Mouse (Mus musculus): ENCODE measurements around the gene Arhgef7. TPM values are rescaled to one million over a fixed set of nuclear protein-coding genes. Genes with fewer than 3 reads are reported as not detected.

Arhgef7 gene
- polyA plus RNA-seq, 1 experiment from 2014 or later, result 73.1 TPM

- H3K4me2 ChIP-seq (replicated peaks), result no peak overlapping the region
- no peaks in the 10 kb centered on the region for H3K9me3 ChIP-seq
- H3K36me3 ChIP-seq, result peaks cover 63% of the 10 kb centered on the region
- WGBS, result 62% methylated on average over 16 of the region's 16 CpGs
- H3K27ac ChIP-seq (replicated peaks), result peak overlapping the region; percentile 35
- peak; percentile 65 for ATAC-seq (ENCODE audit: low FRiP score, low read depth)
- peaks cover 16% of the 10 kb centered on the region for H3K4me1 ChIP-seq
- H3K27me3 ChIP-seq, result no peaks in the 10 kb centered on the region
- no peak overlapping the region for H3K4me3 ChIP-seq
- H3K9ac ChIP-seq (replicated peaks), result no peak overlapping the region
Measured at GRCm38 (mm10) chr8:11830214-11831046, 102.9 kb downstream of the Arhgef7 start.

- Histone ChIP-seq H3K9ac (replicated peaks) (no peak overlapping the region), H3K4me1 (peaks cover 16% of the 10 kb centered on the region), H3K4me2 (replicated peaks) (no peak overlapping the region), H3K9me3 (no peaks in the 10 kb centered on the region), H3K36me3 (peaks cover 60% of the 10 kb centered on the region), H3K4me3 (no peak overlapping the region), H3K27me3 (no peaks in the 10 kb centered on the region), H3K27ac (replicated peaks) (no peak overlapping the region)
- no peak for ATAC-seq (ENCODE audit: low FRiP score, low read depth)
- WGBS, result 96% methylated on average over 10 of the region's 10 CpGs
Measured at GRCm38 (mm10) chr8:11831174-11831573, 103.7 kb downstream of the Arhgef7 start.

- no peak for ATAC-seq (ENCODE audit: low FRiP score, low read depth)
- H3K27ac ChIP-seq (replicated peaks), result no peak overlapping the region
- H3K4me3 ChIP-seq, result no peak overlapping the region
- WGBS, result 90% methylated on average over 5 of the region's 5 CpGs
- no peaks in the 10 kb centered on the region for H3K27me3 ChIP-seq
- no peaks in the 10 kb centered on the region for H3K9me3 ChIP-seq
- H3K36me3 ChIP-seq, result peaks cover 59% of the 10 kb centered on the region
- H3K4me1 ChIP-seq, result peaks cover 16% of the 10 kb centered on the region
- H3K9ac ChIP-seq (replicated peaks), result no peak overlapping the region
- no peak overlapping the region for H3K4me2 ChIP-seq (replicated peaks)
Measured at GRCm38 (mm10) chr8:11831939-11832338, 104.4 kb downstream of the Arhgef7 start.

- Histone ChIP-seq H3K4me2 (replicated peaks) (no peak overlapping the region), H3K4me3 (no peak overlapping the region), H3K36me3 (peaks cover 51% of the 10 kb centered on the region), H3K9ac (replicated peaks) (no peak overlapping the region), H3K27ac (replicated peaks) (no peak overlapping the region), H3K9me3 (no peaks in the 10 kb centered on the region), H3K27me3 (no peaks in the 10 kb centered on the region), H3K4me1 (peaks cover 16% of the 10 kb centered on the region)
- WGBS, result 96% methylated on average over 4 of the region's 4 CpGs
- ATAC-seq (ENCODE audit: low FRiP score, low read depth), result no peak
Measured at GRCm38 (mm10) chr8:11833157-11833556, 105.6 kb downstream of the Arhgef7 start.

GRCm38 (mm10) chr8:11834200-11834599 is 106.7 kb downstream of the Arhgef7 start:
- Histone ChIP-seq H3K4me2 (replicated peaks) (no peak overlapping the region), H3K4me1 (peaks cover 15% of the 10 kb centered on the region), H3K4me3 (no peak overlapping the region), H3K27me3 (no peaks in the 10 kb centered on the region), H3K9me3 (no peaks in the 10 kb centered on the region), H3K27ac (replicated peaks) (no peak overlapping the region), H3K36me3 (peaks cover 50% of the 10 kb centered on the region), H3K9ac (replicated peaks) (no peak overlapping the region)
- no peak for ATAC-seq (ENCODE audit: low FRiP score, low read depth)
- 91% methylated on average over 5 of the region's 5 CpGs for WGBS

GRCm38 (mm10) chr8:11834691-11835090 is 107.2 kb downstream of the Arhgef7 start:
- Histone ChIP-seq H3K9me3 (no peaks in the 10 kb centered on the region), H3K9ac (replicated peaks) (no peak overlapping the region), H3K4me3 (no peak overlapping the region), H3K4me2 (replicated peaks) (no peak overlapping the region), H3K36me3 (peaks cover 50% of the 10 kb centered on the region), H3K4me1 (peaks cover 10% of the 10 kb centered on the region), H3K27me3 (no peaks in the 10 kb centered on the region), H3K27ac (replicated peaks) (no peak overlapping the region)
- no peak for ATAC-seq (ENCODE audit: low FRiP score, low read depth)
- 93% methylated on average over 16 of the region's 16 CpGs for WGBS

- H3K4me2 ChIP-seq (replicated peaks), result no peak within 1 kb of the TSS
- H3K9ac ChIP-seq (replicated peaks), result no peak within 1 kb of the TSS
- H3K27ac ChIP-seq (replicated peaks), result no peak within 1 kb of the TSS; the same call in 1 of the 2 replicates
- peaks cover 13% of the 10 kb centered on the region for H3K4me1 ChIP-seq
- WGBS, result 90% methylated on average over 5 of the region's 5 CpGs
- no peak for ATAC-seq (ENCODE audit: low FRiP score, low read depth)
- no peaks in the 10 kb centered on the region for H3K27me3 ChIP-seq
- H3K36me3 ChIP-seq, result peaks cover 15% of the 10 kb centered on the region
- H3K4me3 ChIP-seq, result no peak within 1 kb of the TSS
- H3K9me3 ChIP-seq, result no peaks in the 10 kb centered on the region
Measured at GRCm38 (mm10) chr8:11840174-11840573, 112.7 kb downstream of the Arhgef7 start, which contains the start of gene Tex29. Tex29 (plus strand) TSS chr8:11840474.

- Histone ChIP-seq H3K27ac (replicated peaks) (no peak overlapping the region; the same call in 1 of the 2 replicates), H3K9me3 (no peaks in the 10 kb centered on the region), H3K27me3 (no peaks in the 10 kb centered on the region), H3K4me2 (replicated peaks) (no peak overlapping the region), H3K9ac (replicated peaks) (no peak overlapping the region), H3K4me3 (no peak overlapping the region), H3K36me3 (peaks cover 5% of the 10 kb centered on the region; the same call in 1 of the 2 replicates), H3K4me1 (peaks cover 13% of the 10 kb centered on the region)
- ATAC-seq (ENCODE audit: low FRiP score, low read depth), result no peak
- WGBS, result 47% methylated on average over 8 of the region's 8 CpGs
Measured at GRCm38 (mm10) chr8:11841571-11841970, 114.0 kb downstream of the Arhgef7 start.

GRCm38 (mm10) chr8:11842757-11843156 is 115.2 kb downstream of the Arhgef7 start:
- H3K4me1 ChIP-seq, result peaks cover 13% of the 10 kb centered on the region
- H3K27me3 ChIP-seq, result no peaks in the 10 kb centered on the region
- no peaks in the 10 kb centered on the region for H3K9me3 ChIP-seq
- 89% methylated on average over 8 of the region's 8 CpGs for WGBS
- H3K4me3 ChIP-seq, result no peak overlapping the region
- no peak for ATAC-seq (ENCODE audit: low FRiP score, low read depth)
- no peak overlapping the region for H3K9ac ChIP-seq (replicated peaks)
- no peak overlapping the region for H3K27ac ChIP-seq (replicated peaks)
- no peaks in the 10 kb centered on the region for H3K36me3 ChIP-seq
- no peak overlapping the region for H3K4me2 ChIP-seq (replicated peaks)

GRCm38 (mm10) chr8:11843677-11844315 is 116.3 kb downstream of the Arhgef7 start:
- H3K4me2 ChIP-seq (replicated peaks), result no peak overlapping the region
- no peaks in the 10 kb centered on the region for H3K36me3 ChIP-seq
- H3K9ac ChIP-seq (replicated peaks), result no peak overlapping the region
- no peaks in the 10 kb centered on the region for H3K9me3 ChIP-seq
- H3K4me1 ChIP-seq, result peaks cover 13% of the 10 kb centered on the region
- no peak overlapping the region for H3K4me3 ChIP-seq
- no peaks in the 10 kb centered on the region for H3K27me3 ChIP-seq
- H3K27ac ChIP-seq (replicated peaks), result no peak overlapping the region
- WGBS, result 75% methylated on average over 13 of the region's 13 CpGs
- ATAC-seq (ENCODE audit: low FRiP score, low read depth), result peak; percentile 52; the same call in 1 of the 2 replicates

- no peaks in the 10 kb centered on the region for H3K36me3 ChIP-seq
- no peak overlapping the region for H3K4me2 ChIP-seq (replicated peaks)
- H3K27me3 ChIP-seq, result no peaks in the 10 kb centered on the region
- no peak overlapping the region for H3K9ac ChIP-seq (replicated peaks)
- no peak for ATAC-seq (ENCODE audit: low FRiP score, low read depth)
- 92% methylated on average over 7 of the region's 7 CpGs for WGBS
- H3K9me3 ChIP-seq, result no peaks in the 10 kb centered on the region
- peaks cover 13% of the 10 kb centered on the region for H3K4me1 ChIP-seq
- no peak overlapping the region for H3K27ac ChIP-seq (replicated peaks)
- no peak overlapping the region for H3K4me3 ChIP-seq
Measured at GRCm38 (mm10) chr8:11844316-11844685, 116.8 kb downstream of the Arhgef7 start.

- ATAC-seq (ENCODE audit: low FRiP score, low read depth), result no peak
- no peak overlapping the region for H3K27ac ChIP-seq (replicated peaks)
- no peak overlapping the region for H3K4me3 ChIP-seq
- peaks cover 3% of the 10 kb centered on the region for H3K4me1 ChIP-seq
- 94% methylated on average over 6 of the region's 6 CpGs for WGBS
- H3K4me2 ChIP-seq (replicated peaks), result no peak overlapping the region
- H3K9ac ChIP-seq (replicated peaks), result no peak overlapping the region
- H3K36me3 ChIP-seq, result no peaks in the 10 kb centered on the region
- no peaks in the 10 kb centered on the region for H3K9me3 ChIP-seq
- no peaks in the 10 kb centered on the region for H3K27me3 ChIP-seq
Measured at GRCm38 (mm10) chr8:11846807-11847206, 119.3 kb downstream of the Arhgef7 start.
